Mouse (Mus musculus): ENCODE measurements at regions not wholly inside any gene's neighbourhood (a gene's known extent, or its start where the extent isn't known, plus 50 kb on each side); places are given as distances from the start of the nearest gene placed in this dataset.

- ATAC-seq (replicated peaks; ENCODE audit: poor library complexity): no peak
Measured at GRCm38 (mm10) chr5:103374162-103374561, 50.8 kb upstream of the Ptpn13 start.

- ATAC-seq (replicated peaks; ENCODE audit: poor library complexity): no peak
Measured at GRCm38 (mm10) chr5:103373089-103373488, 51.9 kb upstream of the Ptpn13 start.

- no peak for ATAC-seq (replicated peaks; ENCODE audit: poor library complexity)
Measured at GRCm38 (mm10) chr5:103370456-103370855, 54.5 kb upstream of the Ptpn13 start.

GRCm38 (mm10) chr5:103368993-103369392 lies 56.0 kb upstream of the Ptpn13 start:
- ATAC-seq (replicated peaks; ENCODE audit: poor library complexity): peak; percentile 46

- no peak for ATAC-seq (replicated peaks; ENCODE audit: poor library complexity)
Measured at GRCm38 (mm10) chr5:103367201-103367671, 57.8 kb upstream of the Ptpn13 start.

- no peak for ATAC-seq (replicated peaks; ENCODE audit: poor library complexity)
Measured at GRCm38 (mm10) chr5:103365700-103366448, 59.1 kb upstream of the Ptpn13 start.

GRCm38 (mm10) chr5:103364791-103365699 lies 59.9 kb upstream of the Ptpn13 start:
- no peak for ATAC-seq (replicated peaks; ENCODE audit: poor library complexity)

GRCm38 (mm10) chr5:103360775-103361247 lies 64.2 kb upstream of the Ptpn13 start:
- ATAC-seq (replicated peaks; ENCODE audit: poor library complexity): 0 out of 2 replicates have a peak, but pooled peaks have one; percentile 21

GRCm38 (mm10) chr5:103360360-103360759 lies 64.6 kb upstream of the Ptpn13 start:
- ATAC-seq (replicated peaks; ENCODE audit: poor library complexity): 0 out of 2 replicates have a peak, but pooled peaks have one; percentile 27

GRCm38 (mm10) chr5:103357558-103357957 lies 67.4 kb upstream of the Ptpn13 start:
- no peak for ATAC-seq (replicated peaks; ENCODE audit: poor library complexity)

- peak; percentile 65 for ATAC-seq (replicated peaks; ENCODE audit: poor library complexity)
Measured at GRCm38 (mm10) chr5:103356500-103356899, 68.5 kb upstream of the Ptpn13 start.

- peak; percentile 68 for ATAC-seq (replicated peaks; ENCODE audit: poor library complexity)
Measured at GRCm38 (mm10) chr5:103355372-103356300, 69.4 kb upstream of the Ptpn13 start.

GRCm38 (mm10) chr5:103343869-103344268 lies 81.1 kb upstream of the Ptpn13 start:
- ATAC-seq (replicated peaks; ENCODE audit: poor library complexity): peak; percentile 46; the same call in 1 of the 2 replicates

- no peak for ATAC-seq (replicated peaks; ENCODE audit: poor library complexity)
Measured at GRCm38 (mm10) chr5:103341456-103341855, 83.5 kb upstream of the Ptpn13 start.

GRCm38 (mm10) chr5:103340626-103341025 lies 84.4 kb upstream of the Ptpn13 start:
- no peak for ATAC-seq (replicated peaks; ENCODE audit: poor library complexity)

GRCm38 (mm10) chr5:103336689-103337490 lies 88.1 kb upstream of the Ptpn13 start:
- ATAC-seq (replicated peaks; ENCODE audit: poor library complexity): no peak

- ATAC-seq (replicated peaks; ENCODE audit: poor library complexity): no peak
Measured at GRCm38 (mm10) chr5:103335916-103336688, 88.9 kb upstream of the Ptpn13 start.

GRCm38 (mm10) chr5:103326412-103326811 lies 98.6 kb upstream of the Ptpn13 start:
- ATAC-seq (replicated peaks; ENCODE audit: poor library complexity): no peak

GRCm38 (mm10) chr5:103320341-103320740 lies 104.7 kb upstream of the Ptpn13 start:
- ATAC-seq (replicated peaks; ENCODE audit: poor library complexity): no peak
